Mouse (Mus musculus): ENCODE data around the gene 4933405L10Rik. TPM values are rescaled to one million over a fixed set of nuclear protein-coding genes. Genes with fewer than 3 reads are reported as not detected.

The 4933405L10Rik gene
- not detected for polyA plus RNA-seq (2014; fragmentation: Illumina TruSeq; extraction: RNeasy Lipid Tissue Mini Kit (QIAGEN cat#74804))

DNA sequence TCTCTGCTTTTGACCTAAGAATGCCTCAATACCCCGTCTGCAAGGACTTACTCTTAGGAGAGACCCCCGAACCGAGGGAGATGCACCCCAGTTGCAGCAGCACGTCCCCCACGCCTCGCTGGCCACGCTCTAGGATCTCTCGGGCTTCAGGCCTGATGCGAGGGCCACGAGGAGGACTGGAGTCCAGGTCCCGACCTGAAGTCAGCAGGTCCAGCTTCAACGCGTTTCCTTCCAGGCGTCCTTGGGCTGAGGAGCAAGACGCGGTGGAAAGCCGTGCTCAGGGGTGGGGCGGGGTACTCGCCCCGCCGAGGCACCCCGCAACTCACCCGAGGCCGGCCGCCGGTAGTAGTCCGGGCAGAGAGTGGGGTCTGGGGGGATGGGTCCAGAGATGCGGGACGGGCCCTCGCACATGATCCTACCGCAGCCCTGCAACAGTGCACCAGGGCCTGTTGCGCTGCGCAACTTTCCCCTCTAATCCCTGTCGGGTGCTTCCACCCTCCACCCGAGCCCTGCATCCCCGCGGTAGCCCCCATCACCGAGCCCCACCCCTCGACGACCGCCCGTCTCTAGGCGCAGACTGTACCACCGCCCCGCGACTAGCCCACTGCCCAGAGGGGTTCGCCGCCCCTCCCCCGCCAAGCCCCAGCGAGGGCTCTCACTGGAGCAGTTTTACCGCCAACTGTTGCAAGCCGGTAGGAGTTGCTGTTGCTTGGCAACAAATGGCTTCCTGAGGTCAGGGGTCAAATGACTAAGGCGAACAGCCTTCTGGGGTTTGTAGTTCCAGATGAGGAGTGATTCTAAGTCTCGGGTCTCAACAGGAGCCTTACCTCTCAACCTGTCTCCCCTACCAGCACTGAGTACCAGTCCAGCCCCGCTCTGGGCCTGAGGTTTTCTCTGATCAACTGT, at the start of gene 4933405L10Rik, which contains the start of gene Enkd1:
4933405L10Rik (plus strand) TSS at position 158 of the 906 bp plus-strand sequence.
Enkd1 (minus strand) TSS at position 713 of the 906 bp plus-strand sequence.

DNA sequence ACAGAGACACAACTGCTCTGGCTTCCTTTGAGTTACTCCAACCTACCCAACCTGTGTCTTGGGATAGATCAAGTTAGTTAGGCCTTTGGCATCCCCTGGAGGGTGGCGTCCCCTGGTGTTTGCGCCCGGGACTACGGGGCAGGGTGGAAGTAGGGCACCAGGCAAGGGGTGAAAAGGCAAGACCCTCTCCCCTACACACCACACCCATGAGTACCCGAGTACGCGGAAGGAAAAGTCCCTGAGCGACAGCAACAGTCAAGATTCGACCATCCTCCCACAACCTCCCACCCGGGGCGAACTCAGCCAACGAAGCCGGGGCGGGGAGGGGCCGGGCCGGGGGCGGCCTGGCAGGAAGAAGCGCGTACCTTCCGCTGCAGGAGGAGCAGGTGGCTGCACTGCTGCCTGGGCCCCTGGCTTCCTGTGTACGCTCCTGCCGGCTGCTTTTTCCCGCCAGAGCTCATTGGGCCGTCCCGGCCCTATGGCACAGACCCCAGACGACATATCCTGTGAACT, 21.6 kb upstream of the 4933405L10Rik start, which contains the start of gene Carmil2:
Carmil2 (plus strand) TSS at position 479 of the 513 bp plus-strand sequence.

DNA sequence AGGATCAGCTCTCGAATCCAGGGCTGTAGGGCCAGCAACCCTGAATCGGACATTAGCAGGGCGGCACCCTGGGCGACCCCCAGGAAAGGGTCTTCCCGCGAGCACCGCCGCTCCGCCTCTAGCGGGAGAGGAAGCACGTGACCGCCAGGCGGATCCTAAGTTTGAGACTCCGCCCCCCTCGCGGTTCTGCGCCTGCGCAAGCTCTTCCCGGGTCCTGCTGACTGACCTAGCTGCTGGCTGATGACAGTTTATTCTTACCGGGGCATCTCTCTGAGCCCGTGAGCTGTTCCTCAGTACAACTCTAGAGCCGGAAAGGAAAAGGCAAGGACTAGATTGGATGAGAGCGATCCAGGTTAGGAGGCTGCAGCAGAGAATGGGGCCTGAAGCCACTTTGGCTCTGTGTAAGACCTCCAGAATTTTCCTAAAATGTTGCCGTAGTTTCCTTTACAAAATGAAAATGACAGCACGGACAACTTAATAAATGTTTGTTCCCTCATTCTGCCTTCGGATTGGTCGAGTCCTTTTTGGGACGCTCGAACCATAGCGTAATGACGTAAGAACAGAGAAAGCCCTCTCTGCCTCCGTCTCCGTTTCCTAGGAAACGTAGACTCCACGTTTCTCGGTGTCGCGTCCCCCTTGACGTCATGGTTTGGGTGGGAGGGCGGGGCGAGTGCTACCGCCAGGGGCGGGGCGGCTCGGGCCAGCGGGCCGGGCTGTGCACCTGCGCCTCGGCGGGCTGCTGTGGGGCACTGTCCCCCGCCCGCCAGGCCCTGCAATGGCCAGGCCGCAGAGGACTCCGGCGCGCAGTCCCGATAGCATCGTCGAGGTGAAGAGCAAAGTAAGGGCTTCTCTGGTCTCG, 6.3 kb upstream of the 4933405L10Rik start, which contains the start of the genes Acd and Pard6a:
Acd (minus strand) TSS at position 137 of the 859 bp plus-strand sequence.
Pard6a (plus strand) TSS at position 183 of the 859 bp plus-strand sequence.

DNA sequence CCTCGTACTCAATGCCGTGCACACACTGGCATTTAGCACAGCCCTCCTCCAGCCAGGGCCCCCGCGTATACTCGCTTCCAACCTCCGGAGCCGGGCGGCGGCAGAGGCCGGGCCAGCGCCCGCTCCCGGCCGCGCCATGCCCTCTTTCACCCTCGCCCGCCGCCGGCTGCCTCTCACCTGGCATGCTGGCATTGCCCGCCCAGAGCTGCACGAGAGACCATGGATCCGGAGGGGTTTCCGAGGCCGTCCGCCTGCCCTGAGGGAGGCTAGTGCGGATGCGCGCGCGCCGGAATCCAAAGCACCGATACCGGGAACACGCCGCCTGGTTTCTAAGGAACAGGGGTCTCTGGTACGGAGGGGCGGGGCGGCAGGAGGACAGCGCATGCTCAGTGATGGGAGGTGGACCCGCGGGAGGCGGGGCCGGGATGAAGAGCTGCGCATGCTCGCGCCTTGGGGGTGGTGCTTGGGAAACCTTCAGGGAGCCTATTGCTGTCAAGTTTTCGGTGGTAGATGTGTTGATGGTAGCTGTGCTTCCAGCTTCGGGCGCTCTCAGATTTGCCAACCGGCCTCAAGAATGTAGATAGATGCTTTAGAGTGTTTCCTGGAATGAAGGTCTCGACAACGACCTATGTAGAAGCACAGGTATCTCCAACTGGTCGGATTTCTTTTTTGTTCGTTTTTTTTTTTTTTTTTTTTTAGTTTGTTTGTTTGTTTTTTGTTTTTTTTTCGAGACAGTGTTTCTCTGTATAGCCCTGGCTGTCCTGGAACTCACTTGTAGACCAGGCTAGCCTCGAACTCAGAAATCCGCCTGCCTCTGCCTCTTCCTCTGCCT, 51.0 kb downstream of the 4933405L10Rik start, which contains the start of gene Gfod2:
Gfod2 (minus strand) TSS at position 388 of the 832 bp plus-strand sequence.

Other genes with a start within 250 kb of the 4933405L10Rik start
- gene Tppp3, start 236.1 kb upstream of the 4933405L10Rik start, polyA plus RNA-seq (2014; fragmentation: Illumina TruSeq; extraction: RNeasy Lipid Tissue Mini Kit (QIAGEN cat#74804)): not detected
- 2.0 TPM for gene Zdhhc1, start 210.8 kb upstream of the 4933405L10Rik start, polyA plus RNA-seq (2014; fragmentation: Illumina TruSeq; extraction: RNeasy Lipid Tissue Mini Kit (QIAGEN cat#74804))
- 7.0 TPM for gene Hsd11b2, start 188.9 kb upstream of the 4933405L10Rik start, polyA plus RNA-seq (2014; fragmentation: Illumina TruSeq; extraction: RNeasy Lipid Tissue Mini Kit (QIAGEN cat#74804))
- gene Atp6v0d1, start 141.6 kb upstream of the 4933405L10Rik start, polyA plus RNA-seq (2014; fragmentation: Illumina TruSeq; extraction: RNeasy Lipid Tissue Mini Kit (QIAGEN cat#74804)): 13.5 TPM
- 0.63 TPM for gene Ripor1, start 102.4 kb upstream of the 4933405L10Rik start, polyA plus RNA-seq (2014; fragmentation: Illumina TruSeq; extraction: RNeasy Lipid Tissue Mini Kit (QIAGEN cat#74804))
- gene Ctcf, start 71.1 kb upstream of the 4933405L10Rik start, polyA plus RNA-seq (2014; fragmentation: Illumina TruSeq; extraction: RNeasy Lipid Tissue Mini Kit (QIAGEN cat#74804)): 134 TPM
- gene Agrp, start 70.3 kb upstream of the 4933405L10Rik start, polyA plus RNA-seq (2014; fragmentation: Illumina TruSeq; extraction: RNeasy Lipid Tissue Mini Kit (QIAGEN cat#74804)): not detected
- gene Carmil2, start 21.4 kb upstream of the 4933405L10Rik start, polyA plus RNA-seq (2014; fragmentation: Illumina TruSeq; extraction: RNeasy Lipid Tissue Mini Kit (QIAGEN cat#74804)): not detected
- 1.3 TPM for gene Acd, start 6.6 kb upstream of the 4933405L10Rik start, polyA plus RNA-seq (2014; fragmentation: Illumina TruSeq; extraction: RNeasy Lipid Tissue Mini Kit (QIAGEN cat#74804))
- not detected for gene Pard6a, start 6.5 kb upstream of the 4933405L10Rik start, polyA plus RNA-seq (2014; fragmentation: Illumina TruSeq; extraction: RNeasy Lipid Tissue Mini Kit (QIAGEN cat#74804))
- 0.54 TPM for gene Enkd1, start 555 bp downstream of the 4933405L10Rik start, polyA plus RNA-seq (2014; fragmentation: Illumina TruSeq; extraction: RNeasy Lipid Tissue Mini Kit (QIAGEN cat#74804))
- gene Gfod2, start 51.0 kb downstream of the 4933405L10Rik start, polyA plus RNA-seq (2014; fragmentation: Illumina TruSeq; extraction: RNeasy Lipid Tissue Mini Kit (QIAGEN cat#74804)): 0.48 TPM
- 4.8 TPM for gene Ranbp10, start 119.7 kb downstream of the 4933405L10Rik start, polyA plus RNA-seq (2014; fragmentation: Illumina TruSeq; extraction: RNeasy Lipid Tissue Mini Kit (QIAGEN cat#74804))
- 2.0 TPM for gene Tsnaxip1, start 120.1 kb downstream of the 4933405L10Rik start, polyA plus RNA-seq (2014; fragmentation: Illumina TruSeq; extraction: RNeasy Lipid Tissue Mini Kit (QIAGEN cat#74804))
- gene Cenpt, start 145.6 kb downstream of the 4933405L10Rik start, polyA plus RNA-seq (2014; fragmentation: Illumina TruSeq; extraction: RNeasy Lipid Tissue Mini Kit (QIAGEN cat#74804)): 0.68 TPM
- 15.2 TPM for gene Thap11, start 147.5 kb downstream of the 4933405L10Rik start, polyA plus RNA-seq (2014; fragmentation: Illumina TruSeq; extraction: RNeasy Lipid Tissue Mini Kit (QIAGEN cat#74804))
- 94.3 TPM for gene Nutf2, start 152.9 kb downstream of the 4933405L10Rik start, polyA plus RNA-seq (2014; fragmentation: Illumina TruSeq; extraction: RNeasy Lipid Tissue Mini Kit (QIAGEN cat#74804))
- 2.3 TPM for gene Edc4, start 173.2 kb downstream of the 4933405L10Rik start, polyA plus RNA-seq (2014; fragmentation: Illumina TruSeq; extraction: RNeasy Lipid Tissue Mini Kit (QIAGEN cat#74804))
- not detected for gene Nrn1l, start 185.9 kb downstream of the 4933405L10Rik start, polyA plus RNA-seq (2014; fragmentation: Illumina TruSeq; extraction: RNeasy Lipid Tissue Mini Kit (QIAGEN cat#74804))
- gene Pskh1, start 192.8 kb downstream of the 4933405L10Rik start, polyA plus RNA-seq (2014; fragmentation: Illumina TruSeq; extraction: RNeasy Lipid Tissue Mini Kit (QIAGEN cat#74804)): 4.3 TPM
- gene Ctrl, start 226.2 kb downstream of the 4933405L10Rik start, polyA plus RNA-seq (2014; fragmentation: Illumina TruSeq; extraction: RNeasy Lipid Tissue Mini Kit (QIAGEN cat#74804)): not detected
- gene Psmb10, start 230.8 kb downstream of the 4933405L10Rik start, polyA plus RNA-seq (2014; fragmentation: Illumina TruSeq; extraction: RNeasy Lipid Tissue Mini Kit (QIAGEN cat#74804)): 0.94 TPM
- gene Lcat, start 235.7 kb downstream of the 4933405L10Rik start, polyA plus RNA-seq (2014; fragmentation: Illumina TruSeq; extraction: RNeasy Lipid Tissue Mini Kit (QIAGEN cat#74804)): not detected